Mouse (Mus musculus) central nervous system, embryonic 18 days (tissue): ENCODE data around the gene Arl5b. TPM values are rescaled to one million over a fixed set of nuclear protein-coding genes. Genes with fewer than 3 reads are reported as not detected.

Experiments
- polyA plus RNA-seq: library from polyadenylated mRNA; depleted of rRNA; stranded (reverse); fragments of >200 nt; gene quantifications from 2 replicates; pipeline ENCODE4 v1.2.3, GENCODE M21; 2012; rRNA removed

Gene Arl5b
- 34.9 and 35.8 TPM in 2 replicates for polyA plus RNA-seq

DNA sequence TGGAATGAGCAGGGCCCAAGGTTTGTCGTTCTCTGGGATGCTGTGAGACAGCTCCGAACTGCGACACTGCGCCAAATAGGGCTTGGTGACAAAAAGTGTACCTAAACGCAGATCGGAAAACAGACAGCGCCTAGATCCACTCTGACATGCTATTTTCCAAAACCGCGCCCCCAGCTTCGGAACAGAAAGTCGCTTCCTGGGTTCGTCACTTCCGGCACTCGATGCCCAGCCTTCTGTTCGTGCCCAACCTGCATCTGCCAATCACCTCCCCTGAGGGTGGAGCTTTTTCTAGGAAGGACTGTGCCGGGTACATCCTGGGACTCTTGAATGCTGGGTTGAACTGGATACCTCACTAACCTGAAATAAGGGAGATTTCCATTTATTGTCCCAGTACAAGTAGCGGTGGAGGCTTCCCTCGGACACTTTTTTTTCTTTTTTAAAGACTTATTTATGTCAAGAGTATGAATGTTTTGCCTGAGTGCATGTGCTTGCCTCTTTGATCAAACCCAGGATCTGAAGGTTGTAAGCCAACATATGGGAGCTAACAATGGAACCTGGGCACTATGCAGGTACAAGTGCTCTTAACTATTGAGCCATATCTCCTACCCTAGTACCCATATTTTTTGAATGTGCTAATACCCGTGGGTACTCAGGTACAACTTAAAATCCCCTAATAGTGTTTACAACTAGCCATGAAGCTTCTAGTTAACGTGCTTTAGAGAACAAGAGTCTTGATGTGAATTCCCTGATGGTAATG lies at the start of gene Arl5b:
Gene Arl5b, plus strand, starts transcription at position 279 of the 757 bp plus-strand sequence.

DNA sequence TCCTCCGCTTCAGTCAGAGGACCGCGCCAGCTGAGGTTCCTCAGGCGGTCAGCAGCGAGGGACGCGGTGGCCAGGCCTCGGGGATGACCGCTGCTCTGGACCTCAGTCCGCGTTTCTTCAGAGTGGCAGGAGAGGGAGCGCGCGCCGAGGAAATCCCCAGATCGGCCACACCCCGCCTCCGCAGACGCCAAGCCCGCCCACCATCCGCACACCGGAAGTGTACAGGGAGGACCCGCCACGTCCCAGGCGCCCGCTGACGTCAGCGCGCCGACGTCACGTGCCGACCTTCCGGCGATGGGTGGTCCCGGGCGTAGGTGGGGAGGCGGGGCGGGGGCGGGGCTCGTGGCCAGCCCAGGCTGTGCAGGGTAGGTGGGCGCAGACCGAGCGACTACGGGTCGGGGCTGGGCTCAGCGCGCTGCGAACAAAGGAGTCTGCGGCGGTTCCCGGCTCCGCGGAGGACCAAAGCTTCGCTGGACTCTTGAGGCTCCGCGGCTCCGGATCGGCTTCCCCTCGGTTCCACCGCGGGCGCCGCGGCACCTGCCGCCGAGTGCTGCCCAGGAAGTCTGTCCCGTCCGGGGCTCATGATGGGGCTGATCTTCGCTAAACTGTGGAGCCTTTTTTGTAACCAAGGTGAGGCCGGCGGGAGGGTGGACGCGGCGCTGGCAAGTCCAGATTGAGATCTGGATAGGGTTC lies 5.9 kb downstream of the Arl5b start, which contains the start of gene Nsun6:
Gene Nsun6, minus strand, starts transcription at position 125 of the 693 bp plus-strand sequence.

Other genes with a start within 250 kb of the Arl5b start
- 7.0 and 7.9 TPM in 2 replicates for gene Nsun6, start 5.7 kb downstream of the Arl5b start, polyA plus RNA-seq